Mouse (Mus musculus) left cerebral cortex, adult 11 months (tissue): ENCODE data around the gene Fsip2.

Source experiments
- DNase-seq: peaks from one replicate; pipeline ENCODE4 v3.0.0; 2022; ENCODE audit warnings: low spot score

Fsip2 gene

GRCm38 (mm10) chr2:82943472-82943871, at the start of gene Fsip2:
Fsip2 (plus strand) TSS chr2:82943634.
- no peak for DNase-seq

GRCm38 (mm10) chr2:82963443-82963842, 20.0 kb downstream of the Fsip2 start:
- DNase-seq = no peak

- DNase-seq = no peak
Measured at GRCm38 (mm10) chr2:83025853-83026252, 82.4 kb downstream of the Fsip2 start.

GRCm38 (mm10) chr2:83052914-83053690, 109.7 kb downstream of the Fsip2 start:
- DNase-seq = no peak
